Mouse (Mus musculus): ENCODE measurements around the gene Ppp2r3a.
A peak's percentile ranks its signal among the peaks of the same experiment; 100 is the strongest.

Gene Ppp2r3a

GRCm38 (mm10) chr9:101074332-101075021 is 177.1 kb downstream of the Ppp2r3a start:
- DNase-seq (ENCODE audit: low spot score), result peak; percentile 88

DNA sequence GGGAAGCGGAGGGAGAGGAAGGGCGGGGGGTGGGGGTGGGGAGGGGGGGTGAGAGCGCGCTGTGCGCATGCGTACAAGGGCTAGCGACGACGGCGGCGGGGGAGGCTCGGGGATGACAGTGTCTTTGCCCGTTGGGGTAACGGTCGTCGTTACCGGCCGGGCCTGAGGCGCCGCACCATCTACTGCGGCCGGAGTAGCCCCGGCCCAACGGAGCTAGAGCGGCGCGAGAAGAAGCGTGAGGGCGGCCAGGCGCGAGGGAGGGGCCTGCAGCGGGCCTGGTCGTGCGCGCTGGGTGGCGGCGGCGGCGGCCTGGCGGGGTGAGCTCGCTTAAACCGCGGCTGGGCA is 177.6 kb downstream of the Ppp2r3a start, which contains the start of gene Msl2:
Msl2 (plus strand) TSS at position 115 of the 345 bp plus-strand sequence.
- no peak for DNase-seq (ENCODE audit: low spot score)

GRCm38 (mm10) chr9:101073041-101073986 is 178.3 kb downstream of the Ppp2r3a start:
- peak; percentile 99 for DNase-seq (ENCODE audit: low spot score)

- DNase-seq (ENCODE audit: low spot score), result no peak
Observed at GRCm38 (mm10) chr9:101072506-101072905, 179.1 kb downstream of the Ppp2r3a start.

DNA sequence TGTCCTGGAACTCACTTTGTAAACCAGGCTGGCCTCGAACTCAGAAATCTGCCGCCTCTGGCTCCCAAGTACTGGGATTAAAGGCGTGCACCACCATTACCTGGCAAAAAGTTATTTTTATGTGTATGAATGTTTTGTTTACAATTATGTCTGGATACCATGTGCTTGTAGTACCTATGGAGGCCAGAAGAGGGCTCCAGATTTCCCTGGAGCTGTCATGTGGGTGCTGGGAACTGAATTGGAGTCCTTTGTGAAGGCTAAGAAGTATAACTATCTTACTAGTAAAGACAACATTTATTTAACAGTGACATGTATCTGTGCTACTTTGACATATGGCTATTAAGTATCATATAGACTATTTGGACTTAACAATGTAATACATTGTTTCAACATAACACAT is 181.8 kb downstream of the Ppp2r3a start:
- no peak for DNase-seq (ENCODE audit: low spot score)

DNA sequence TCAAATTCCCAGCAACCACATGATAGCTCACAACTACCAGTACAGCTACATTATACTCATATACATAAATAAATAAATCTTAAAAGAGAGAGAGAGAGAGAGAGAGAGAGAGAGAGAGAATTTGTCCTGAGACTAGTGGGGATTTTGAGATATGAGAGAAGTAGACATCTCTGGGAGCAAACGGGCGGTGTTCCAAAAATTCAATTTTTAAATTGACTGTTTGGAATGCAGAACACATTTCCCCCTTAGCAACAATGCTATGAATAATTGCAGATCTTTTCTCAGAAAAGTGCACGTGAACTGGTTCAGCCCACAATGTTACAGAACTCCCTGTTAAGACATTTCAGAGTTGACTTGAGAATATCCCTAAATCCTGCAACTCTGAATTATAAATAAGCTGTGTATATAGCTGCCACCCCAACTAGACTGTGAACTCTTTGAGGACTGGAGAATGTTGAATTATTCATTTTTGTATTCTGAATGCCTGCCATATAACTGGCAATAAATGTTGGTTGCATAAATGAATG is 186.5 kb downstream of the Ppp2r3a start:
- no peak for DNase-seq (ENCODE audit: low spot score)

- no peak for DNase-seq (ENCODE audit: low spot score)
Observed at GRCm38 (mm10) chr9:101062253-101062780, 189.3 kb downstream of the Ppp2r3a start.

GRCm38 (mm10) chr9:101061035-101061434 is 190.6 kb downstream of the Ppp2r3a start:
- DNase-seq (ENCODE audit: low spot score), result no peak

DNA sequence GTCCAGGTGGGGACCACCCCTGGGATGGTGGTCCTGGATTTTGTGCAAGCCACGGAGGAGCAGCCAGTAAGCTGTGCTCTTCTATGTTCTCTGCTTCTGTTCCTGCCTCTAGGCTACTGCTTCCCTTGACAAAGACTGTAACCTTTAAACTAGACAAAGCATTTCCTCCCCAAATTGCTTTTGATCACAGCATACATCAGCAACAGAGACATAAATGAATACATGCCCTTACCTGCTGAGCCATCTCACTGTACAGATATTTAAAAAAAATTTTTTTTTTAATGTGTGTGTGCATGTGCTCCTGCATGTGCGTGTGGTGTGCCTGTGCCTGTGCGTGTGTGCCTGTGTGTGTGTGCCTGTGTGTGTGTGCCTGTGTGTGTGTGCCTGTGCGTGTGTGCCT is 194.4 kb downstream of the Ppp2r3a start:
- no peak for DNase-seq (ENCODE audit: low spot score)

Measured in testis, postnatal 10 days (tissue).